ENCODE assay signal across 20 mouse cellular contexts in the genomic region with DNA sequence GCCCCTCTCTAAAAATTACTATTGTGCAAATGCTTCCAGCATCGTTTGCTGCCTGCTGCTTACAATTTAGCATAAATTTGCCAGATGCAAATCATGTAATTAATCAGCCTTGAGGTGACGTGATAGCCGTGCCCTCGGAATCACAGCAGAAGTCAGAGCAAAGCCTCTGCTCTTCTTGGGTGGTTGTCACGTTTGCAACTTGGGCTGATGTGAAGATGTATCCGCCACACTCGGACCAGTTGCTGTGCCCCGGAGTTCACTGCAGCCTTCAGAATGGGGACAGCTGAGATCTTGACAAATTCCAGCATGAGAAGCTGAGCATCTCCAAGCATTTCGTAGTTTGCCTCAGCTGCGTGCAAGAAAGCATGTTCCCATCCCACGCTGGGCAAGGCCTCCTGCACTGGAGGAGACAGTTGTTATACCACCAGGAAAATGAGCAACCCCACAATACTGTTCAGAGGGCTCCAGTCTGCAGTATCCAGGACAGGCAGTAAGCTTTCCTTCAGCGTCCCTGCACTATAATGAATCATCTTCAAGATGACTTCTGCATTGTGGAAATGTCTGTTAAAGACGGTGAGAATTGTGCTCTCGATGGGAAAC.
DNase-seq lines count a peak whose midpoint lies in the region; ATAC-seq and TF ChIP-seq lines count a peak whose summit lies in the region.
"Had no signal": no experiment of that assay in that cellular context is flagged by ENCODE, and none has a peak within 500 bp of the region (broad histone marks: within the 10 kb centered on the region; RNA-seq: fewer than 3 reads in every experiment).

No protein-coding gene starts in this region.

- H3K4me3 ChIP-seq in kidney, postnatal 0 days (replicated peaks; ENCODE audit: low read depth, low read length), result no peak overlapping the region
- H3K4me3 ChIP-seq: embryonic facial prominence, embryonic 13.5 days; heart, embryonic 10.5 days; limb, embryonic 13.5 days; midbrain, embryonic 13.5 days; myocyte had no signal

- 53% methylated on average over 14 of the region's 14 CpGs for WGBS in kidney, postnatal 0 days

- peaks cover 22% of the 10 kb centered on the region for H3K4me1 ChIP-seq in kidney, postnatal 0 days (replicated peaks; ENCODE audit: insufficient read depth, low read length)

- H3K27me3 ChIP-seq in kidney, postnatal 0 days (ENCODE audit: insufficient read depth, low read length), result no peaks in the 10 kb centered on the region
- H3K27me3 ChIP-seq: limb, embryonic 13.5 days had no signal

- no peak for ATAC-seq in kidney, postnatal 0 days (replicated peaks; ENCODE audit: low FRiP score, low read depth)
- ATAC-seq: midbrain, embryonic 13.5 days had no signal

- H3K9ac ChIP-seq in kidney, postnatal 0 days (ENCODE audit: low read depth, low read length), result no peak overlapping the region
- H3K9ac ChIP-seq: embryonic facial prominence, embryonic 13.5 days; limb, embryonic 13.5 days; midbrain, embryonic 13.5 days had no signal

- no peaks in the 10 kb centered on the region for H3K36me3 ChIP-seq in kidney, postnatal 0 days (ENCODE audit: insufficient read depth, low read length)
- H3K36me3 ChIP-seq: embryonic facial prominence, embryonic 13.5 days; G1E; heart, embryonic 10.5 days; limb, embryonic 13.5 days; midbrain, embryonic 13.5 days had no signal

- DNase-seq in embryo, embryonic 10 days (ENCODE audit: low spot score), result peak; percentile 51
- DNase-seq in embryo, embryonic 11 days, result no peak
- no peak for DNase-seq in kidney, postnatal 0 days (ENCODE audit: low spot score)
- DNase-seq in kidney, postnatal 4 days, result no peak
- peak; percentile 51 for DNase-seq in right cerebral cortex, adult 18-20 months
- DNase-seq in right cerebral cortex, adult 2 months (ENCODE audit: low spot score in 2 of 2), result no peak
- DNase-seq in thymus, postnatal 10 days (ENCODE audit: low spot score in 2 of 2), result no peak
- DNase-seq in thymus, postnatal 0 days (ENCODE audit: low spot score), result no peak
- DNase-seq: cerebellum, postnatal 36 days; gastrocnemius, postnatal 25 days; heart, postnatal 14 days; lung, adult 18-20 months; thymus, postnatal 25 days had no signal

- peak overlapping the region; percentile 25; the same call in 1 of the 2 replicates for H3K27ac ChIP-seq in kidney, postnatal 0 days
- H3K27ac ChIP-seq: embryonic facial prominence, embryonic 13.5 days; heart, embryonic 10.5 days; limb, embryonic 13.5 days; macrophage; midbrain, embryonic 13.5 days had no signal

- H3K4me2 ChIP-seq in kidney, postnatal 0 days (ENCODE audit: low read length), result no peak overlapping the region
- H3K4me2 ChIP-seq: embryonic facial prominence, embryonic 13.5 days; limb, embryonic 13.5 days; midbrain, embryonic 13.5 days had no signal

- no peak for TF ChIP-seq CTCF in kidney, postnatal 0 days (IDR thresholded peaks at IDR 0.05; ENCODE audit: low read depth)

- no peaks in the 10 kb centered on the region for H3K9me3 ChIP-seq in kidney, postnatal 0 days (replicated peaks; ENCODE audit: low read length)
- H3K9me3 ChIP-seq: embryonic facial prominence, embryonic 13.5 days; heart, embryonic 10.5 days; limb, embryonic 13.5 days; midbrain, embryonic 13.5 days had no signal

Comparison
In these comparisons a context has a peak if more than half of its experiments do, and no peak if none do; other contexts are left out.
1. DNase-seq: peak in embryo, embryonic 10 days (single experiment) and right cerebral cortex, adult 18-20 months (single experiment); none in embryo, embryonic 11 days (single experiment), kidney, postnatal 0 days (single experiment), kidney, postnatal 4 days (0 of 2), right cerebral cortex, adult 2 months (0 of 2), thymus, postnatal 10 days (0 of 2) and thymus, postnatal 0 days (single experiment).